Mouse (Mus musculus) ovary, postnatal 36 days (tissue): ENCODE measurements at regions not wholly inside any gene's neighbourhood (a gene's known extent, or its start where the extent isn't known, plus 50 kb on each side); places are given as distances from the start of the nearest gene placed in this dataset.

Experiments
- DNase-seq: peaks from one replicate; pipeline ENCODE4 v3.0.0; 2022; ENCODE audit warnings: low spot score, mixed read lengths

- peak; percentile 60 for DNase-seq
Observed at GRCm38 (mm10) chr1:34642304-34642893, 62.9 kb downstream of the Amer3 start.

DNA sequence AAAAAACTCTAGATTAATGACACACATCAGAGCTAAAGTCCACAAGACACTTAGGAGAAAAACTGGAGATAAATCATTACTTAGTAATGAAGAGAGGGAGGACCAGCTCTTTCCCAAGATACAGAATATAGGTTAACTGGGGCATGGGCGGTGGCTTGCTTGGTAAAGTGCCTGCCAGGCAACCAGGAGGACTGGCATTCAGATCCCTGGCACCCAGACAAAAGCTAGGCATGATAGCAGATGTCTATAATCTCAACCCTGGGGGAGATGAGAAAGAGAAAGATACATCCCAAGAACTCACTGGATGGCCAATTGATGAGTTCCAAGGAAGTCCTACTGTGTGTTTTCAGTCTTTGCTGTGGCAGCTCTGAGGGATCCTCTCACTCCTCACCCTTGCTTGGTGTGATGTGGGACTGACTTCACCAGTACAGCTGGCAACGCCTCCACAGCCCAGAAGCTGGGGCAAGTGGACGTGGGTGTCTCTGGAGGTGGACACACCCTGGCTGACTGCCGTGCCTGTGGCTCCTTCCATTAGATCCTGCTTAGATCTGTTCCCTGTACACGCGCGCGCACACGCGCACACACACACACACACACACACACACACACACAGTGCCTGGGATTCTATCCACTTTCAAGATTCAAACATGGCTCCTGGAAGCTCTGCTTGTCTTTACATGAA lies 74.6 kb downstream of the Amer3 start:
- no peak for DNase-seq

DNA sequence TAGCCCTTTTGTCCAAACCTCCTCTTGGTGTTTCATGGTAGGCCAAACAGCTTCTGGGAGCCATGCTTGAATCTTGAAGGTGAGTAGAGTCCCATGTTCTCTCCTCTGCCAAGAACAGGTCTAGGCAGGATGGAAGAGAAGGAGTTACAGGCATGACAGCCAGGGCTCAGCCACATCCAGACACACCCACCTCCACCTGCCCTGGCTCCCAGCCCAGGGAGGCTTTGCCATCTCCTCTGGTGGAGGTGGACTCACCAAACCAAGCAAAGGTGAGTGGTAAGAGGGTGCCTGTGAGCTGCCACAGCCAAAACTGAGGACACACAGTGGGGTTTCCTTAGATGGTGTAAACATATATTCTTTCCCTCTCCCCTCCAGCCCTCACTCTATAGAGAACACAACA lies 78.0 kb downstream of the Amer3 start:
- no peak for DNase-seq

GRCm38 (mm10) chr1:34663875-34664547 lies 84.6 kb downstream of the Amer3 start:
- DNase-seq, result no peak

DNA sequence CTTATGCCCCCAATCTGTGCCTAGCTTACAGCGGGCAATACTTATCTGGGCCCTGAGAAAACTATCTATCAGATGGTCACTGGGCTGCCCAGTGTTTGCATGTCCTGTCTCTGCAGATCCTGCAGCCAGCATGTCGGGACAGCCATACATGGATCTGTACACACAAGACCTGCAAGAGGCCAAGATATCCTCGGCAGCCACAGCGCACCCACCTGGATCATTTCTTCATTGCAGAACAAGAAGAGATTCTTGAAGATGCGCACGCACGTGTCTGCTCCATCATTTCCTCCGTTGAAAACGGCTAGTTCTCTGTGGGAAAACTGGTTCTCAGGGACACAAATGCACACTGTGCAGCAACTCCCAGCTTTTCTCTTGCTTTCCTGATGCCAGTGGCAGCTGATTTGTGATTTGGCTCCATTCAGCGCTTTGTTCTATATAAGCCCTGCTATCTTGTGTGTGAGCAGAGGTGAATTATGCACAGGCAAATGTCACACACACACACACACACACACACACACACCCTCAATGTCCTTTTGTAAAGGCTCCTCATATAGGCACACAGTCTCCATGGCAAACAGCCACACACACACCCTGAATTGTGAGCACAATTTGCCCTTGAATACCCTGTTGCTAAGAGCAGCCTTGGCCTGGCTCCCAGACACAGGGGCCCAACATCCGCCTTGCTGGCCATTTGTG lies 85.5 kb downstream of the Amer3 start:
- DNase-seq, result peak; percentile 44

DNA sequence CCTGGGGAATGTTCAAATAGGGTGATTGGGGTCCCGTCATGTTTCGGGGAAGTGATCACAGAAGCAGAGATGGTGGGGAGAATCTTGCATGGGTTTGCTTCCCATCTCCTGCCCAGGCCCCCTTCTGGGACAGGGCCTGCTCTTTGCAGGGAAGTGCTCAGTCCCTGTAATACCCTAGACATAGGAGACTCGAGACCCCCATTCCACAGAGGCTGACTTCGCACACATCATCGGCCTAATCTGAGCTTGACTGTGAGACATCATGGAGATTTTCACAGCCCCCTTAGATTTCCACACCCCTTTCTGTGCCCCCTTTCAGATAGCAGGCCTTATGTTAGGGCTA lies 86.0 kb downstream of the Amer3 start:
- no peak for DNase-seq

DNA sequence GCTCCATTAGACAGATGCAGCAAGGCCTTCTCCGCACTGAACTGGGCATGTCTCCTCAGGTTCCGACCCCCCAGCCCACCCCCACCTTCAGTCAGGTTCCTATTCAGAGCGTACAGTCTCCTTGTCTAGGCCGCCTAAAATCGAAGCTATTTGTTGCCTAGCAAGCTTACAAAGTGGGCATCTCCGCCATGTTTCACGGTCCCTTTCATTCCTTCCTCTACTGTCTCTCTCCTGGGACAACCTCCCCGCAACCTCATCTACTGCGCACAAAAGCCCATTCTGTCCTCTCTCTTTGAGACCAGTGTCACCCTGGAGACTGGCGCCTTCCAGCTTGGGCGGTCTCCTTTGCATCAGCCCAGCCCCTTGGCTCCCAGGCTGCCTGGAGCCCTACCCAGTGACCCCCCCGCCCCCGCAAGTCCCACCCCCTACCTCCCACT lies 86.8 kb downstream of the Amer3 start:
- DNase-seq, result no peak

DNA sequence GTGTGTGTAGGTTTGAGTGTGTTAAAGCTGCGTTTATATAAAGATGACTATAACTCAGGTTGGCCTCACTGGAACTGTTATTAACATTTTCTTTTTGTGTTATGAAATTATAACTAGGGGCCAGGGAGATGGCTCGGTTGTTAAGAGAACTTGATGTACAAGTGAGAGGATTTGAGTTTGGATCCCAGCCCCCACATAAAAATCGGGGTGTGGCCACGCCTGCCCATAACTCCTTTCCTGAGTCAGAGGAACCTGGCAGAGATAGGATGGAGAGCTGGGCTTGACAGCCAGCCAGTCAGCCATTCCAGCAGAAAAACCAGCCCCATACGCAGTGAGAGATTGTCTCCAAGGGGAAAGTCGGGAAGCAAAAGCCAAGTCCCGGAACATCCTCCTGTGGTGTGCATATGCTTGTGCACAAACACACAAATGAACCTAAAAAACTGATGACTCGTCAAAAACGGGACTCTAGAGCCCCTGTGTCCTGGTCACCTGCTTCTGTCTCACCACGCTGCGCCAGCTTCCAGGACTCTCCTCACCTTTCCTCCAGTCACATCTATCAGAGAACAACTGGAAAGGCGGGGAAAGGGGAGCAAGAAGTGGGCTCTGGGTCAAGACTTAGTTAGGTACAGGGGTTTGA lies 97.8 kb downstream of the Amer3 start:
- DNase-seq, result no peak

- DNase-seq, result peak; percentile 73
Observed at GRCm38 (mm10) chr1:34677832-34678733, 98.6 kb downstream of the Amer3 start.

- DNase-seq, result no peak
Observed at GRCm38 (mm10) chr1:34678734-34679068, 99.2 kb downstream of the Amer3 start.

- no peak for DNase-seq
Observed at GRCm38 (mm10) chr1:34686539-34686938, 107.1 kb downstream of the Amer3 start.

DNA sequence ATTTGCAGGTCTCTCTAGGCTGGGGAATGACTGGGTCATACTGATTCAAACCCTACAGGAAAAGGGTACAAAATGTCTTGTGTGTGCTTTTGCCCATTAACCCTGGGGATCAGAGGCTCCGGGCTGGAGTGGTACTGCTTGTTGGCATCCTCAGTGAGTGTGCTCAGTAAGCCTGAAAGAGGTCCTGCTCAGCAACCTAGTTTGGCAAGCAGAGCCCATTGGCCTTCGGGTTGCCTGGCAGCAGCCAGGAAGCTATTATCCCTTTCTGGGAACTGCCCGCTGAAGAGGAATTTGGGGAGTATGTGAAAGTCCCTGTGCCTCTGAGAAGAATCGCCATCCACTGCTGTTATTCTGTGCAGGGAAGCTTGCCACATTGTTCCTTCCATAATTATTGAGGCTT lies 117.1 kb downstream of the Amer3 start:
- DNase-seq, result no peak

DNA sequence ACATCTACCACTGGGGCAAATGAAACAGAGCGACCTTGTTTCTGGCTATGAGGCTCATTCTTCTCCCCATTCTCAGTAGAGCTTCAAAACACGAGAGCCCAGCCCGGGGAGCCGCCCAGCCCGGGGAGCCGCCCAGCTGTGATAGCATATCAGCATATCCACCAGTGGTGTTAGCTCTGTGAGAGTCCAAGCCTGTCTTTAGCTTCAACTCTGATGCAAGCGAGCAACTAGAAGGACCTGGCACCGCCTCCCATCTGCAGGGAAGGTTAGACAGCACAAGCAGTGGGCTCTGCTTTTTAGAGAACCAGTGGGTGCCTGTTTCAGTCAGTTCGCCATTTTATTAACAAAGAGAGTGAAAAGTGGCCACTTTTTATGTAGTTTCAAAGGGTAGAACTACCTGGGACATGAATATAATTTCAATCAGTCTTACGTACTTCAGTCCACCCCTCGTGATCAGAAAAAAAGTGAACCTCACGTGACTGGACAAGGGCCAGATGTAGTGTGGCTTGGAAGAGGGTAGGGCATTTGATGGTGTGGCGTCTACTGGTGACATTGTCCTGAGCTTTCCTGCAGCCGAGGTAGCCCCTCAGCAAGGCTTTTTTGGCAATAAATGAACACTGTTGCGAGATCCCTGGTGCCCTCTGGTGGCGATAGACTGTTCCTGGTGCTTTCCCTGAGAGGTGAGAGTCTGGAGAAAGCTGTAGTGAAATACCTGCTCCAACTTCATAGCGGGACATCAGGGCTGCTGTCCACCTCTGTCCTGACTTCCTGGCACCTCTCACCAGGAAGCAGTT lies 121.0 kb downstream of the Amer3 start:
- peak; percentile 34 for DNase-seq

DNA sequence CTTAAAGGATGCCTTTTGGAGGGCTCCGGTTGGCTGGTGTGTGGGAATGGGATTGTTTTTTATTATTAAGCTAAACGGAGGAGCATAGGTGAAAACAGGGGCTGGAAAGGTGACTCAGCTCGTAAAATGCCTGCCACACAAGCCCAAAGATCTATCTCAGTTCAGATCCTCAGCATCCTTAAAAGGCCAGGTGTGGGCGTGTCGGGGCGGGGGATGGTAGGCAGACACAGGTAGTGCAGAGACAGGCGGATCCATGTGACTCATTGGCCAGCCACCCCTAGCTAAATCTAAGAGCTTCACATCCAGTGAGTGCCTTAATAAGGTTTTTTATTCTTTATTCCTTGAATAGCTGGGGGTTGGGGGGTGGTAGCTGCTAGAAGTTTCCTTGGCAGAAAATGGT lies 122.0 kb downstream of the Amer3 start:
- no peak for DNase-seq

- no peak for DNase-seq
Observed at GRCm38 (mm10) chr1:34709089-34709488, 129.6 kb downstream of the Amer3 start.

DNA sequence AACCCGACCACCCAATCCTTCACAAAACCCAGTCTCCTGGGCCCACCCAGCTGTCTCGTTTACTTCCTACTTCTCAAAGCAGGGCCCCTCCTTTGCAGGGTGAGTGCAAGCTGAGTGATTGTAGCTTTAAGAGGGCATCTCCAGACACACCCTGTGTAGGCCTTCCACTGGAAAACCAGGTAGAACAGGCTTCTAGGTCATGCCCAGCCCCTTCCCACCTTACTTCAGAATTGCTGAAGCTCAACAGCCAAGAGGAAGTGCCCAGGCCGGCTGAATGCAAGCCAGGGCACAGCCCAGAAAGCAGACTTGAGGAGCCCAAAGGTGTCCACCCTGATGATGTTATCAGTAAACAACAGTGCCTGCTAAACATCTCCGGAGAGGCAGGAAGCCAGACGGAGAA lies 120.2 kb downstream of the Fam168b start:
- DNase-seq, result no peak

DNA sequence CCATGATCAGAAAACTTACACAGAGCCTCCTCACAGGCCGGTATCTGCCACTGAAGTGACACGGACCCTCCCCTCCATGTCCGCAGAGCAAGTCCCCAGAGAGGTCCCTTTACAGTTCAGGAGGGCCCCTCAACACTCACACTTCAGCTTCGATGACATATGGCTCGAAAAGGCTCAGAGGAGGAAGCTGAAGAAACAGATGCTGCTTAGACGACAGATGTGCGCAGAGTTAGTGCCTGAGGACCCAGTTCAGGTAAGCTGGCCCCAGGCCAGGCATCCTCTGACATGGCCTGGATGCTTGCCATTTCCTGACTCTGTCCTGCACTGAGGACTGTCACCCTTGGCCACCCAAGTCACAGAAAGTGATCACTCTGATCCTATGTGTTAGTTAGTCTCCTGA lies 110.7 kb downstream of the Fam168b start:
- DNase-seq, result no peak

- no peak for DNase-seq
Observed at GRCm38 (mm10) chr1:34733026-34733913, 109.6 kb downstream of the Fam168b start.

GRCm38 (mm10) chr1:34738386-34739067 lies 104.3 kb downstream of the Fam168b start:
- DNase-seq, result peak; percentile 49
